Mouse (Mus musculus) hindbrain, embryonic 15.5 days (tissue): ENCODE measurements at regions not wholly inside any gene's neighbourhood (a gene's known extent, or its start where the extent isn't known, plus 50 kb on each side); places are given as distances from the start of the nearest gene placed in this dataset.
A peak's percentile ranks its signal among the peaks of the same experiment; 100 is the strongest.

ENCODE experiments used
- ATAC-seq: fragments of 200-750 bp; cut with Nextera tagmentation; 2 replicates; pipeline ENCODE4 v1.8.0; 2017; ENCODE audit warnings: low read depth, moderate number of reproducible peaks, moderate TSS enrichment; ENCODE audit not compliant: low FRiP score
- H3K27ac ChIP-seq: fragments of 300-500 bp; sonication (generic); replicated peaks from 2 replicates; pipeline ENCODE4 v1.5.1; 2015; ENCODE audit warnings: mild to moderate bottlenecking, inconsistent platforms
- H3K27me3 ChIP-seq: fragments of 300-500 bp; sonication (generic); 2 replicates; pipeline ENCODE4 v1.6.1; 2015; ENCODE audit warnings: control low read depth, inconsistent platforms
- H3K36me3 ChIP-seq: fragments of 300-500 bp; sonication (generic); 2 replicates; pipeline ENCODE4 v1.6.1; 2015; ENCODE audit warnings: control low read depth, inconsistent platforms
- H3K4me1 ChIP-seq: fragments of 300-500 bp; sonication (generic); replicated peaks from 2 replicates; pipeline ENCODE4 v1.6.1; 2015; ENCODE audit warnings: control low read depth, inconsistent platforms
- H3K4me2 ChIP-seq: fragments of 300-500 bp; sonication (generic); 2 replicates; pipeline ENCODE4 v1.6.1; 2015; ENCODE audit warnings: moderate library complexity, mild to moderate bottlenecking, inconsistent platforms
- H3K4me3 ChIP-seq: fragments of 300-500 bp; sonication (generic); 2 replicates; pipeline ENCODE4 v1.5.1; 2015; ENCODE audit warnings: mild to moderate bottlenecking, inconsistent platforms
- H3K9ac ChIP-seq: fragments of 300-500 bp; sonication (generic); 2 replicates; pipeline ENCODE4 v1.6.1; 2015; ENCODE audit warnings: inconsistent platforms
- H3K9me3 ChIP-seq: fragments of 300-500 bp; sonication (generic); 2 replicates; pipeline ENCODE4 v1.6.1; 2016; ENCODE audit warnings: control low read depth, inconsistent platforms
- WGBS: fragments of 180-500 bp; shearing (Covaris S2); methylation state at CpG from one replicate; pipeline ENCODE4 v1.1.7; 2015; 5-methylcytosine and 5-hydroxymethylcytosine counted together

DNA sequence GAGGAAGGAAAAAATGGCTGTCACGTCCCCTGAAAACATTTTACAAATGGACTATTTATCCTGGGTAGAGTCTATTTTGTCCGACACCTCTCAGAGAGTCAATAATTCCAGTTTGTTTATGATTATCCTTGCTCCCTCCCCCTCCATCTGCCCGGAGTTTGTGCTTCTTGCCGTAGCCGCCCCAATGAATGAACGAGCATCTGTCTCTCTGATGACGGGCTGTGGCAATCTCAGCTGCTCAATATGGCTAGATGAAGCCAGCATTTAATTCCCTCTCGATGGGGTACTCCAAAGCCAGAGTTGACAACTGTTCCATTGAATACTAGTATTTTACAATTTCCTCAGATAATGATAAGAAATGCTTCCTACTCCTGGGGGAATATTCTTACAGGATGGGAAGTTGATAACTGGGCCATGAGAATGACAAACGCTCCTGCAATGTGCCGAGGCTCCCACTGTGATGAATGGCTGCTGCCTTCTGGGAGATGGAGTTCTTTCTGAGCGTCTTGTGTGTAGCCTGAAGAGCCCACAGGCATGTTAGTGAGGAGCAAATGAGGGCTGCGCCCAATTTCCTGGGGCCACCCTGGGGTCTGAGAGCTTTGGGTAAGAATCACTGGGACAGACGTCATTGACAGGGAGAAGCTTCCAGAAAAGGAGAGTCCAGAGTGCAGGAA is 128.6 kb upstream of the Fstl4 start:
- Histone ChIP-seq H3K4me2 (no peak overlapping the region), H3K9ac (no peak overlapping the region), H3K27ac (no peak overlapping the region), H3K9me3 (no peaks in the 10 kb centered on the region), H3K4me3 (no peak overlapping the region), H3K36me3 (no peaks in the 10 kb centered on the region), H3K27me3 (no peaks in the 10 kb centered on the region), H3K4me1 (peaks cover 17% of the 10 kb centered on the region)
- ATAC-seq: peak; percentile 56; the same call in 1 of the 2 replicates
- WGBS: 42% methylated on average over 13 of the region's 13 CpGs

DNA sequence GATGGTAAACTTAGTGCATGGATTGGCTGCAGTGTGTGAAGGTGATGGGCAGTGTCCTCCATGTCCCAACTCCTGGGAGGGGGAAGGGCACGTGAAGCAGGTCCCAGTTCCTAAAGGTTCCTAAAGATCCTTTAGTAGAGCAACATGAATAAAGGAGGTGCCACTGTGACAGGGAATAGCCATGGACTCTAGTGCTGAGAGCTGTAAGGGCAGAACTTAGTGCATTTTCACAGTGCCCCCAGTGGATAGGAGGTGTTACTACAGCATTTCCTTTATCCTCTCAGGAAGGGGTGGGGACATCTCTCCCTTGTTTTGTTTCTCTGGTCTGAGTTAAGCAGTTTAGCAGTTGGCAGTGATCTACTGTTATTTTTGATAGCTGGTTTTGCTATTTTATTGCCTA is 125.5 kb upstream of the Fstl4 start:
- no peaks in the 10 kb centered on the region for H3K27me3 ChIP-seq
- WGBS: 100% methylated on average over 1 of the region's 1 CpGs
- ATAC-seq: no peak
- no peaks in the 10 kb centered on the region for H3K36me3 ChIP-seq
- H3K27ac ChIP-seq: no peak overlapping the region
- no peak overlapping the region for H3K4me2 ChIP-seq
- H3K9me3 ChIP-seq: no peaks in the 10 kb centered on the region
- H3K4me1 ChIP-seq: peaks cover 29% of the 10 kb centered on the region
- no peak overlapping the region for H3K9ac ChIP-seq
- H3K4me3 ChIP-seq: no peak overlapping the region

DNA sequence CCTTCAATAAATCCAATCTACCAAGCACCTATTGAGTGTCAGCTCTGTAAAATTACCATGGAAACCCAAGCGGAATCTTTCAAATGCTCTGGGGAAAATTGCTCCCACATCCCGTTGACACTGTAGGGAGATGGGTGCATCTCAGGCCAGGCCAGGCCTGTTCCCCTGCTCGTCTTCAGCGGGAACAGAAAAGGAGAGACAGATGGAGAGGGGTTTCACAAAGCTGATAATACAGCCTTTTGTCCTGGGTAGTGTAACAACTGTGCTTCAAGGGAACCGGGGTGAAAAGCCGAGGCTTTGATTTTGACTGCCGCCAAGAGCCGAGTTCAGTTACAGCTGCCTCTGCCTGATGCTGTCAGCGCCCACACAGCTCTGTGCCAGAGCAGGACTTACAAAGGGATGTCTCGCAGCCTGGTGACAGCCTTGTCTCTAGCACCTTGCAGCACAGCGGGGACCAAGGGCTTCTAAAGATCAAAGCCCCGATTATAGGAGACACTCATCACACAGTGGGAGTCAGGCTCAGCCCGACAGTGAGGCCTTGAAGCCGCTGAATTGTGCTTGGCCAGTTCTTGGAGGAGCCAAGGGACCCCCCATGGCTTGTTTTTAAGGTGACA is 122.6 kb upstream of the Fstl4 start:
- Histone ChIP-seq H3K4me2 (no peak overlapping the region), H3K4me3 (no peak overlapping the region), H3K36me3 (no peaks in the 10 kb centered on the region), H3K27ac (no peak overlapping the region), H3K4me1 (peaks cover 22% of the 10 kb centered on the region), H3K27me3 (no peaks in the 10 kb centered on the region), H3K9me3 (no peaks in the 10 kb centered on the region), H3K9ac (no peak overlapping the region)
- no peak for ATAC-seq
- WGBS: 10% methylated on average over 14 of the region's 14 CpGs

DNA sequence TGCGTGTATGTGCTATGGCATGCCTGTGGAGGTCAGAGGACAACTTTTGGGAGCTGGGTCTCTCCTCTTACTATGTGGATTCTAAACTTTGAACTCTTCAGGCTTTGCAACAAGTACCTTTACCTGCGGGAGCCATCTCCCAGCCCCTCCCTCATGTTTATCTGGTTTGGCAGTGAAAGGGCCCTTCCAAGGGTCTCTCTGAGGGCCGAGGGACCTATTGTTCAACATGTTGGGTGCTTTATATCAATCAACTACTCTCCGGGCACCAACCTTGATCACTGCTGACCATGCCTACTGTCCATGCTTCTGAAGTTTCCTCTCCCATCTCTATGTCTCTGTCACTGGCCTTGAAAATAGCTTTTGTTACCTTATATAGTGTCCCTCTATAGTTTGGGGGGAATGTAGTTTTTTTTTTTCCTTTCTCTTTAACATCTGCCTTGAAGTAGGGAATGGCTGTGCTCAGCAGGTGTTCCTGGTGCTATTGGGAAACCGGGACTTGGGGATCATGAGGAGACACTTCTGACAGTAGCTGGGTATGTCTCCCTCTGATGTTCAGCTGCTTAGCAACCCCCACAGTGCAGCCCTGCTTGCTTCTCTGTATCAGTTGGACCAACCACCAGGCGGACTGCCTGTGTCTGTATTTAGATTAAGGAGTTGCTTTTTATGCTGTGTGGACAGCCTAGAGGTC is 120.2 kb upstream of the Fstl4 start:
- no peak for ATAC-seq
- H3K27me3 ChIP-seq: no peaks in the 10 kb centered on the region
- no peak overlapping the region for H3K27ac ChIP-seq
- H3K4me2 ChIP-seq: no peak overlapping the region
- no peaks in the 10 kb centered on the region for H3K36me3 ChIP-seq
- peaks cover 28% of the 10 kb centered on the region for H3K4me1 ChIP-seq
- 19% methylated on average over 6 of the region's 6 CpGs for WGBS
- no peak overlapping the region for H3K9ac ChIP-seq
- H3K4me3 ChIP-seq: no peak overlapping the region
- H3K9me3 ChIP-seq: no peaks in the 10 kb centered on the region

DNA sequence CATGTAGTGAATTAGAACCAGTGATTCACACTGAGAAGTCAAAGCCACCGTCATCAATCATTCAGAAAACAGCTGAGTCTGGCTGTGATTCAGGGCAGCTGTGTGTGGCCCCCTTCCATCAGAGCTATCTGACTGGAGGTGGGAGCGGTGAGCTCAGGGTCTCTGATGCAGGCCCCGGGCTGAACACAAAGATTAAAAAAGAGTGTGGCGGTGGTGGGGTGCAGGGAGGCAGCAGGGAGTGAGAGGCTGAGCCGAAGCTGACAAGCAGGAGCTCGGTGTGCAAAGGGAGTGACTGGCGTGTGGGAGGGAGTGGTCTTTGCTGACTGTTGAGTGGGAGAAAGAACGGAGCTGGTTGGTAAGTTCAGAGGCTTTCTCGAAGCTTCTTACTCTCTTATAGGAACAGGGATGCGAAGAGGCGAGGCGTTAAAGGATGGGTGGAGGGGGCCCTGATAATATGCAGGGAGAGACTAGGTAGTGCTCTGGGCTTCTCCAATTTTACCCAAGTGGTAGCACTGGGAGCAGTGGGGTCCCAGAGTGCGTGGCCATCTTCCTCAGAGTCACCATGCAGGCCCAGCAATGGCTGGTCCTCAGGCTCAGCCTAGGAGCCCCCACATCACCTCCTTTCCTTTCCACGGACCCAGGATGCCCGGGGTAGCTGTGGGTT is 116.1 kb upstream of the Fstl4 start:
- Histone ChIP-seq H3K4me2 (no peak overlapping the region), H3K27ac (no peak overlapping the region), H3K9me3 (no peaks in the 10 kb centered on the region), H3K4me1 (peaks cover 20% of the 10 kb centered on the region), H3K27me3 (no peaks in the 10 kb centered on the region), H3K9ac (no peak overlapping the region), H3K4me3 (no peak overlapping the region), H3K36me3 (no peaks in the 10 kb centered on the region)
- ATAC-seq: no peak
- WGBS: 34% methylated on average over 15 of the region's 15 CpGs

DNA sequence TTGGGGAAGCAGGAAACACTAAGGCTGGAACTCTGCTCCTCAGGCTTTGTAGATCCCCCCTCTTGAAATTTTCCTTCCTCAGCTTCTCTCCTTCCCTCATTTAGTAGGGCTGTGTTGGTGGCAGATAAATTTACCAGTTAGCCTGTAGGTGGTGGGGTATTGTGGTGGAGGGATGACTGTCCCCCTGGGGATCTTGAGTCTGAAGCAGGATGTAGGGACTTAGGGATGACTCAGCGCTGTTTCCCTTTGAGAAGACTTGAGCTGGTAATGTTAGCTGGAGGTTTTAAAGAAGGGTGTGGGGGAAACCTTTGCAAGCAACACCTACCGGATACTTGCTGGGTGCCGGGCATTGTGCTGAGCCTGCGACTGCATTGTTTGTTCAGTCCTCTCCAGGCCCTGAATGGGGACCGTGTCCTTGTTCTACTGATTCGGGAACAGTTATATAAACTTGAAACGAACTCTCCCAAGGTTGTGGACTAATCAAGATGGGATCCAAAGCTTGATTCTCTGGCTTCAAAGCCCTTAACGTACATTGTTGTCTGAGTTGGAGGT is 115.5 kb upstream of the Fstl4 start:
- no peak overlapping the region for H3K9ac ChIP-seq
- no peak overlapping the region for H3K27ac ChIP-seq
- no peak for ATAC-seq
- no peaks in the 10 kb centered on the region for H3K9me3 ChIP-seq
- WGBS: 81% methylated on average over 8 of the region's 8 CpGs
- no peak overlapping the region for H3K4me2 ChIP-seq
- no peaks in the 10 kb centered on the region for H3K36me3 ChIP-seq
- H3K27me3 ChIP-seq: no peaks in the 10 kb centered on the region
- H3K4me1 ChIP-seq: peaks cover 17% of the 10 kb centered on the region
- no peak overlapping the region for H3K4me3 ChIP-seq

DNA sequence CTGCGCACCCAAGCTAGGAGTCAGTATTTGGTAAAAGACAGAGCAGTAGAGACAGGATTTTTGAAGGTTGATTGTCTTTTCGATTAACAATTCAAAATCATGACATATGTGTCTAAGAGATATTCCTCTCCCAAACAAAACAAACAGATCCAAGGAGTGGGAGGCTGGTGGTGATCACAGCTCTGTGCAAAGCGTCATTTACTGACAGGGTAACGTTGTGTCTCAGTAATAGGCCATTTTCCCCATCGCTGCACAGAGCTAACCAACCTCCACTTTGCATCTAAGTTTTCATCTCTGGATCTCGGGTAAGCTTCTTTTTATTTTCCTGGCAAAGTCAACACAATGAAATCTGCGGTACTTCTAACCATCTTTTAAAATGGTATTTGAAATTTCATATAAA is 109.8 kb upstream of the Fstl4 start:
- no peaks in the 10 kb centered on the region for H3K27me3 ChIP-seq
- H3K36me3 ChIP-seq: no peaks in the 10 kb centered on the region
- H3K4me2 ChIP-seq: no peak overlapping the region
- no peak overlapping the region for H3K9ac ChIP-seq
- ATAC-seq: no peak
- WGBS: 73% methylated on average over 7 of the region's 7 CpGs
- H3K4me3 ChIP-seq: no peak overlapping the region
- H3K9me3 ChIP-seq: no peaks in the 10 kb centered on the region
- no peak overlapping the region for H3K27ac ChIP-seq
- no peaks in the 10 kb centered on the region; the same call in 1 of the 2 replicates for H3K4me1 ChIP-seq

DNA sequence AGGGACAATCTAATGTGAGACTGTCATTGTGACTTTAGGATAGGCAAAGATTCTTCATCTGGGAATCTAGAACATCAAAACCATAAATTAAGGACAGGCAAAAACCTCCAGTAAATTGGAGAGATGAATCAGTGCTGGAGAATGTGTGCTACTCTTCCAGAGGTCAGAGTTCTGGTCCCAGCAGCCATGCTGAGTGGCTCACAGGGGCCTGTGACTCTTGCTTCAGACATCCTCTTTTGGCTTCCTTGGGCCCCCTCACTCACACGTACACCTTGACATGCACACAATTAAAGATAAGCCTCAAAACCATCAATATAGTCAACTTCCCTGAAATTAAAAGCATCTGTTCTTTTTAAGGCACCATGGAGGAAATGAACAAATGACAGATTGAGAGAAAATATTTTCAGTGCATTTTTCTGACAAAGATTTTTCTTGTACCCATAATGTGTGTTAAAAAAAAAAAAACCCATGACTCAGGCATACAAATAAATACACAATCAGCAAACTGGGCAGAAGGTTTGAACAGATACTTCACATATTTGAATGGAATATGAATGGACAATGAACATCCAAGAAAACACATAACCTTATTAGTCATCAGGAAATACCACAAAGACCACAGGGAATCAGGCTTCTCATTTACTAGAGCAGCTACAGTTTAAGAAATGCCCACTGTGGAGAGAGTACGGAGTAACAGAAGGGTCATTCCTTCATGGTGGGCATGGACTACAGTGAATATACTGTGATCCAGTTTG is 108.5 kb upstream of the Fstl4 start:
- Histone ChIP-seq H3K4me1 (no peaks in the 10 kb centered on the region; the same call in 1 of the 2 replicates), H3K9me3 (no peaks in the 10 kb centered on the region), H3K4me2 (no peak overlapping the region), H3K36me3 (no peaks in the 10 kb centered on the region), H3K9ac (no peak overlapping the region), H3K27me3 (no peaks in the 10 kb centered on the region), H3K27ac (no peak overlapping the region), H3K4me3 (no peak overlapping the region)
- ATAC-seq: no peak
- WGBS: 78% methylated on average over 2 of the region's 2 CpGs

DNA sequence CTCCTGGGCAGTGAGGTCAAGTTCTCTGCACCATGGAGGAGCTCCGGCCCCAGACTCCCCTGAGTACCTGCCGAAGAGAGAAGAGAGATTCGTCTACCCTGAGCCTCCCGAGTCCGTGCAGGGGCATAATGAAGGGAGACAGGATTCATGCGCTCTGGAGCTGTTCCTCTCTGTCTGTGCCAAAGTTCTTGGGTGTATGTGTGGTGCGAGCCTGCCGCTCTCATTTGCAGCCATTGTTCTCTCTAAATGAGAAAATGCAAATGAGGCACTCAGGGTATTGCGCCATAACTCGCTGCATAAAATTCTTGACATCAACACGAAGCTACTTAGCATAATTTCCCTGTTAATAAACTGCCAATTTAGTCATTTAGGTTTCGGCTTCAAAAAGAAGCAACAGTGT is 103.2 kb upstream of the Fstl4 start:
- no peaks in the 10 kb centered on the region for H3K9me3 ChIP-seq
- H3K36me3 ChIP-seq: no peaks in the 10 kb centered on the region
- no peak overlapping the region for H3K9ac ChIP-seq
- H3K4me2 ChIP-seq: peak overlapping the region; percentile 29
- H3K4me3 ChIP-seq: no peak overlapping the region
- WGBS: 20% methylated on average over 12 of the region's 12 CpGs
- H3K27ac ChIP-seq: peak overlapping the region; percentile 60
- 0 out of 2 replicates have a peak, but pooled peaks have one; percentile 45 for ATAC-seq
- H3K27me3 ChIP-seq: no peaks in the 10 kb centered on the region
- peaks cover 12% of the 10 kb centered on the region for H3K4me1 ChIP-seq

DNA sequence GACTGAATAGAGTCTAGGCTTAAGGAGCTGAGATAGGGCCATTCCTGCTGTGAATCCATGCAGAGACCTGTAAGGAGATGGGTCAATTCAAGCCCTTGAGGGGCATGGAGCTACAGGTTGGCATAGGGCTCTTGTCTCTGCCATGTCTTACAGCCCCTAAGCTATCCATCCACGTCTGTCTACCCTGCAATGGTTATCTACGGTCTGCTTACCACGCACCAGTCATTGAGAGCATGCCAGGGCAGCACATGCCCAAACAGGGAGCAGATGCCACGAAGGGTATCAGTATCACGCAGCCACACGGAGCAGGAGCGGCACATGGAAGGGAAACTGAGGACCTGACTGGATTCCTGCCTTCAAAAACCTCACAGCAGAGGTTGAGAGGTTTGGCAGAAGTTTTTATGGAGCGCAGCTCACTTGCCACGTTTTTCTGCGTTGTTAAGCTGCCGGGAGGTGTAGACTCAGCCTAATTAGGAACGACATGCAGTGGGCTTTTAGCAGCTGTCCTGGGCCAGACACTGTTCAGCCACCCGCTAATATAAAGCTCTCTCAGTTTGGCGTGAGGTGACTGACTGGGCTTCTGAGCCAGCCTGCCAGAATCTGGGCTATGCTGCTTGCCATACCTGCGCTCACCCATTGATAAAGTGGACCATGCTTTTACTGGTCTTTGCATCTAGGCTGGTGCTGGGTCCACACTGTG is 102.4 kb upstream of the Fstl4 start:
- H3K27ac ChIP-seq: no peak overlapping the region; the same call in 1 of the 2 replicates

DNA sequence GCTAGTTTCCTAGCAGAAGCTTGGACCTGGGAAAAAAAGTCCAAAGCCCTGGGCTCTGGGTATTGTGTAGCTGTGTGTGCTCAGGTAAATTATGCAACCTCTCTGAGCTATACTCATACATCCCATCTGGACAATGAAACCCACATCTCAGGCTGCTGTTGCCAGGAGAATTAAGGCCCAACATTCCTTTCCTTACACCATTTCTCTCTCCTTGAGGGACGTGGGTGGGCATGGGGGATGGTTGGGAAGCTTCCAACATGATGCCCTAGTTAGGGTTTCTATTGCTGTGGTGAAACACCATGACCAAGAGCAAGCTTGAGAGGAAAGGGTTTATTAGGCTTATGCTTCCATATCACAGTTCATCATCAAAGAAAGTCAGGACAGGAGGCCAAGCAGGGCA is 99.1 kb upstream of the Fstl4 start:
- no peak for ATAC-seq
- H3K9ac ChIP-seq: no peak overlapping the region
- no peak overlapping the region for H3K4me3 ChIP-seq
- H3K9me3 ChIP-seq: no peaks in the 10 kb centered on the region
- H3K36me3 ChIP-seq: no peaks in the 10 kb centered on the region
- no peak overlapping the region for H3K27ac ChIP-seq
- WGBS: 73% methylated on average over 1 of the region's 1 CpGs
- no peaks in the 10 kb centered on the region for H3K27me3 ChIP-seq
- peaks cover 12% of the 10 kb centered on the region for H3K4me1 ChIP-seq
- H3K4me2 ChIP-seq: no peak overlapping the region

More for the DNA sequence above, 102.4 kb upstream of the Fstl4 start:
- Histone ChIP-seq H3K27me3 (no peaks in the 10 kb centered on the region), H3K4me2 (no peak overlapping the region), H3K36me3 (no peaks in the 10 kb centered on the region), H3K4me3 (no peak overlapping the region), H3K9me3 (no peaks in the 10 kb centered on the region), H3K9ac (no peak overlapping the region), H3K4me1 (peaks cover 12% of the 10 kb centered on the region)
- 71% methylated on average over 15 of the region's 15 CpGs for WGBS
- ATAC-seq: peak; percentile 38; the same call in 1 of the 2 replicates
